Mouse (Mus musculus) hindbrain, embryonic 14.5 days (tissue): ENCODE measurements at regions not wholly inside any gene's neighbourhood (a gene's known extent, or its start where the extent isn't known, plus 50 kb on each side); places are given as distances from the start of the nearest gene placed in this dataset.
A peak's percentile ranks its signal among the peaks of the same experiment; 100 is the strongest.
"Not testable (repeated sequence)": the region's sequence is repeated elsewhere in the genome, so short reads cannot be mapped to it uniquely, and the experiment has no call there.

ENCODE experiments used
- ATAC-seq: fragments of 200-750 bp; cut with Nextera tagmentation; 2 replicates; pipeline ENCODE4 v1.8.0; 2017; ENCODE audit warnings: moderate number of reproducible peaks, mild to moderate bottlenecking, moderate TSS enrichment, moderate library complexity; ENCODE audit not compliant: low FRiP score
- DNase-seq: peaks from one replicate; pipeline ENCODE4 v3.0.0-alpha.2; 2015; ENCODE audit warnings: low spot score
- H3K27ac ChIP-seq: fragments of 300-500 bp; sonication (generic); 2 replicates; pipeline ENCODE4 v1.5.1; 2014; ENCODE audit warnings: mild to moderate bottlenecking, moderate library complexity
- H3K27me3 ChIP-seq: fragments of 300-500 bp; sonication (generic); 2 replicates; pipeline ENCODE4 v1.6.1; 2014; ENCODE audit warnings: mild to moderate bottlenecking, low read length, mixed read lengths; ENCODE audit not compliant: control insufficient read depth, insufficient read depth
- H3K36me3 ChIP-seq: fragments of 300-500 bp; sonication (generic); replicated peaks from 2 replicates; pipeline ENCODE4 v1.6.1; 2014; ENCODE audit not compliant: control insufficient read depth, insufficient read depth
- H3K4me1 ChIP-seq: fragments of 300-500 bp; sonication (generic); replicated peaks from 2 replicates; pipeline ENCODE4 v1.6.1; 2014; ENCODE audit warnings: antibody characterized with exemption, low read length, mixed read lengths; ENCODE audit not compliant: control insufficient read depth, insufficient read depth
- H3K4me2 ChIP-seq: fragments of 300-500 bp; sonication (generic); replicated peaks from 2 replicates; pipeline ENCODE4 v1.6.1; 2014; ENCODE audit warnings: mild to moderate bottlenecking, moderate library complexity
- H3K4me3 ChIP-seq: fragments of 300-500 bp; sonication (generic); replicated peaks from 2 replicates; pipeline ENCODE4 v1.5.1; 2014; ENCODE audit warnings: mild to moderate bottlenecking, low read length
- H3K9ac ChIP-seq: fragments of 300-500 bp; sonication (generic); 2 replicates; pipeline ENCODE4 v1.6.1; 2014
- H3K9me3 ChIP-seq: fragments of 300-500 bp; sonication (generic); 2 replicates; pipeline ENCODE4 v1.6.1; 2016; ENCODE audit warnings: low read length; ENCODE audit not compliant: control insufficient read depth
- WGBS: fragments of 180-500 bp; shearing (Covaris S2); extraction: QIAGEN DNeasy Blood & Tissue Kit; methylation state at CpG from one replicate; pipeline ENCODE4 v1.1.7; 2014; 5-methylcytosine and 5-hydroxymethylcytosine counted together

GRCm38 (mm10) chr5:4248422-4248821, 56.3 kb downstream of the Mterf1b start:
- Histone ChIP-seq H3K27me3 (no peaks in the 10 kb centered on the region), H3K36me3 (no peaks in the 10 kb centered on the region), H3K27ac (no peak overlapping the region), H3K9ac (no peak overlapping the region), H3K4me3 (no peak overlapping the region), H3K4me1 (no peaks in the 10 kb centered on the region), H3K9me3 (no peaks in the 10 kb centered on the region), H3K4me2 (no peak overlapping the region)
- DNase-seq (no peak), ATAC-seq (no peak)
- WGBS: 91% methylated on average over 2 of the region's 2 CpGs

DNA sequence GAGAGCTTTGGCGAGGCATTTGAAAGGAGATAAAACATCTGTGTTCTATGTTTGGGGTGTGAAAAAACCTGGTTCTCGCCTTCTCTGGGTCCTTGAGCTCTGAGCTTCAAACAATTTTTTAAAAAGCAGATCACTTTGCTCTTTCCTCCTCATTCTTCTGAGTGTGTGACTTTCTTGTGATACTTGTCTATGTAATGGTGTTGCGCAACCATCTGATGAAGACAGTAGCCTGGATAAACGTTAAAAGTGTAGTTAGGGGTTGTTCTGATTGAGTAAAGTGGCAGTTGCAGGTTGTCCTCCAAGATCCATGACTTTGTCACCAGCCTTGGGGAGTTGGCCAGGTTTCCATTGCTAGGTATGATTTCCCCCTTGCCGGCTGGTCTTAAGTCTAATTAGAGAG, 62.1 kb downstream of the Mterf1b start:
- H3K36me3 ChIP-seq, H3K4me3 ChIP-seq, DNase-seq, H3K27ac ChIP-seq, H3K27me3 ChIP-seq, H3K9ac ChIP-seq, H3K4me2 ChIP-seq, ATAC-seq, H3K9me3 ChIP-seq, H3K4me1 ChIP-seq: not testable (repeated sequence)
- 96% methylated on average over 5 of the region's 5 CpGs for WGBS

GRCm38 (mm10) chr5:4257048-4257750, 65.0 kb downstream of the Mterf1b start:
- H3K4me2 ChIP-seq: no peak overlapping the region
- no peaks in the 10 kb centered on the region for H3K9me3 ChIP-seq
- DNase-seq: no peak
- no peak for ATAC-seq
- H3K4me3 ChIP-seq: no peak overlapping the region
- no peaks in the 10 kb centered on the region for H3K27me3 ChIP-seq
- no peaks in the 10 kb centered on the region for H3K4me1 ChIP-seq
- H3K36me3 ChIP-seq: no peaks in the 10 kb centered on the region
- 71% methylated on average over 12 of the region's 12 CpGs for WGBS
- H3K27ac ChIP-seq: no peak overlapping the region
- H3K9ac ChIP-seq: no peak overlapping the region

GRCm38 (mm10) chr5:4259260-4259659, 67.1 kb downstream of the Mterf1b start:
- DNase-seq: no peak
- ATAC-seq: no peak
- Histone ChIP-seq H3K4me3 (no peak overlapping the region), H3K9ac (no peak overlapping the region), H3K27me3 (no peaks in the 10 kb centered on the region), H3K36me3 (no peaks in the 10 kb centered on the region), H3K4me1 (no peaks in the 10 kb centered on the region), H3K27ac (no peak overlapping the region), H3K4me2 (no peak overlapping the region), H3K9me3 (no peaks in the 10 kb centered on the region)
- WGBS: 90% methylated on average over 4 of the region's 4 CpGs

- no peaks in the 10 kb centered on the region for H3K4me1 ChIP-seq
- H3K4me3 ChIP-seq: no peak overlapping the region
- H3K27ac ChIP-seq: no peak overlapping the region
- H3K9me3 ChIP-seq: no peaks in the 10 kb centered on the region
- H3K9ac ChIP-seq: no peak overlapping the region
- ATAC-seq (no peak), DNase-seq (no peak)
- 96% methylated on average over 1 of the region's 1 CpGs for WGBS
- no peaks in the 10 kb centered on the region for H3K27me3 ChIP-seq
- H3K36me3 ChIP-seq: no peaks in the 10 kb centered on the region
- no peak overlapping the region for H3K4me2 ChIP-seq
Observed at GRCm38 (mm10) chr5:4262666-4263065, 70.5 kb downstream of the Mterf1b start.

- ATAC-seq: peak; percentile 69
- no peak overlapping the region; the same call in 1 of the 2 replicates for H3K27ac ChIP-seq
- no peaks in the 10 kb centered on the region for H3K9me3 ChIP-seq
- 57% methylated on average over 5 of the region's 5 CpGs for WGBS
- no peaks in the 10 kb centered on the region for H3K36me3 ChIP-seq
- no peak overlapping the region for H3K4me3 ChIP-seq
- peak; percentile 70 for DNase-seq
- H3K9ac ChIP-seq: no peak overlapping the region
- no peaks in the 10 kb centered on the region for H3K4me1 ChIP-seq
- no peaks in the 10 kb centered on the region for H3K27me3 ChIP-seq
- H3K4me2 ChIP-seq: no peak overlapping the region
Observed at GRCm38 (mm10) chr5:4263560-4264160, 71.5 kb downstream of the Mterf1b start.

DNA sequence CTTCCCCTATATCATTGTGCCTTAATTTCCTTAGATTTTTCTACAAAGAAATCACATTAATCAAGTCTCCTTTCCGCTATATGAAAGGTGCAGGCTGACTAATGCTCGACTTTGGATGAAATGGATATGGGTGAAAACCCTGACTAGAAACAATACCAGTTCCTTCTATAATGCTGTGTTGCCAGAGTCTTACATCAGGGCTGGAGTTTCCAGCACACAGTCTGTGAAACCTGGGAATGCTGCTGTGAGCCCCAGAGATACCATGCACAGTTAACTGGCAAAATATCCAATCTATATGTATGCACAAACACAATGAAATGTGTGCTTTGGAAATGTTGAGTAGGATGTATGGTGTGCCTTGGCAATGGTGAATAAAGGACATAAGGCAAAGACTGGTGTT, 75.5 kb downstream of the Mterf1b start:
- Histone ChIP-seq H3K9me3 (no peaks in the 10 kb centered on the region), H3K9ac (no peak overlapping the region), H3K4me1 (no peaks in the 10 kb centered on the region), H3K4me2 (no peak overlapping the region), H3K4me3 (no peak overlapping the region), H3K27ac (no peak overlapping the region), H3K36me3 (no peaks in the 10 kb centered on the region), H3K27me3 (no peaks in the 10 kb centered on the region)
- ATAC-seq (no peak), DNase-seq (no peak)
- 79% methylated on average over 2 of the region's 2 CpGs for WGBS

DNA sequence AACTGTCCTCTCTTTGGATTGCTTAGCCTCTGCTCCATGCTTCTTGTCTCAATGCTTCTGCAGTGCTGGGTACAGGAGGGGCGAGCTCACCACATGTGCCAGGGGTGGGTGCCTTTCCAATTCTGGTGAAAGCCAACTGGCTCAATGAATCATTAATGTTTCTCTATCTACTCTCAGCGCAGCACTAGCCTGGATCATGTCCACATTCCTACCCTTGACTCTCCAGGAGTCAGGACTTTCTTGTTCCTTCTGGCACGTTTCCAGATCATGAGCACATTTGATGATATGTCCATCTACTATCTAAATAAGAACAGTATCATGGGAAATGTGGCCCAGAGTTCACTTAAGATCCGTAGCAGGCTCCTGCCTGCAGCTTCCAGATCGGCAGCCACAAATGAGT, 80.8 kb downstream of the Mterf1b start:
- no peaks in the 10 kb centered on the region for H3K9me3 ChIP-seq
- H3K27ac ChIP-seq: no peak overlapping the region
- no peak for DNase-seq
- H3K9ac ChIP-seq: no peak overlapping the region
- H3K4me1 ChIP-seq: no peaks in the 10 kb centered on the region
- no peaks in the 10 kb centered on the region for H3K27me3 ChIP-seq
- no peaks in the 10 kb centered on the region for H3K36me3 ChIP-seq
- ATAC-seq: no peak
- 78% methylated on average over 5 of the region's 5 CpGs for WGBS
- no peak overlapping the region for H3K4me3 ChIP-seq
- no peak overlapping the region for H3K4me2 ChIP-seq

GRCm38 (mm10) chr5:4303616-4304015, 111.4 kb downstream of the Mterf1b start:
- Histone ChIP-seq H3K4me1 (peaks cover 8% of the 10 kb centered on the region; the same call in 1 of the 2 replicates), H3K9me3 (no peaks in the 10 kb centered on the region), H3K27me3 (no peaks in the 10 kb centered on the region), H3K9ac (no peak overlapping the region), H3K36me3 (no peaks in the 10 kb centered on the region), H3K27ac (no peak overlapping the region), H3K4me2 (no peak overlapping the region), H3K4me3 (no peak overlapping the region)
- no peak for ATAC-seq
- no peak for DNase-seq
- 6% methylated on average over 4 of the region's 4 CpGs for WGBS
